Mouse (Mus musculus): ENCODE results near the gene Tmem26. TPM values are rescaled to one million over a fixed set of nuclear protein-coding genes. Genes with fewer than 3 reads are reported as not detected.
A peak's percentile ranks its signal among the peaks of the same experiment; 100 is the strongest.

Tmem26 gene
- polyA plus RNA-seq (2014; fragmentation: Nextera tagmentation; extraction: Ambion mirVana) = 3.2 and 6.4 TPM in 2 replicates

DNA sequence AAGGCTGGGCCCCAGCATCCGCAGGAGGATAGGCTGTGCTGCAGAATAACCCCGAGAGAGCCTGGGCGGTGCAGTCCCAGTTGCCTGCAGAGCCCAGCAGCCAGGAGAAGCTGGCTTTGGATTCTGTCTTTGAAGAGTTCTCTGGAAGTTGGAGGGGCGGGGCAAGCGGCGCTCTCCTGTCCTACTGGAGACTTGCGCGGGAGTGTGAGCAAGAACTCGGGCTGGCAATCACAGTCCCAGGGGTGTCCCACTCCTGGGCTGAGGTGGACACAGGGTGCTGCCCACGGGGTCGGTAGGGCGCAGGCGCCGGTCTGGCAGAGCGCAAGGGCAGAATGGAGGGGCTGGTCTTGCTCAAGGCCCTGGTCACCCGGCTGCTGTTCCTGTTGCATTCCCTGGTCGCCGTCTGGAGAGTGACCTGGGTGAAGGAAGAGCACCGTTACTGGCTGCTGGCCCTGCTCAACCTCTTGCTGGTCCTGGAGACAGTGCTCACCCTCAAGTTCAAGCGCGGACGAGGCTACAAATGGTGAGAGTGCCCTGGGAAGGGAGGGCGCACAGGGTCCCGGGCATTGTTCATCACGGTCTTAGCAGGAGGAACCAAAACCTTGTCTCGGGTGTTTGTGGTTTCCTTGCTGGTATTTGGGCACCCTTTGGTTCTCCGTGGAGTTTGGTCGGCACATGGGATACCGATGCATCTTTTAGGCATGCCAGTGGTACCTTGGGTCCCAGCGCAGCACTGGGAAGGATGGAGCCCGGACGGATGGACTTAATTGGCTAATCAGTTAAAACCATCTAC, at the start of gene Tmem26:
TSS of gene Tmem26 (plus strand) at position 79 of the 793 bp plus-strand sequence.
- WGBS = under 1% methylated on average over 32 of the region's 32 CpGs
- peak; percentile 82 for ATAC-seq (ENCODE audit: low FRiP score, low TSS enrichment)
- H3K9me3 ChIP-seq (ENCODE audit: control insufficient read depth, low read length) = no peaks in the 10 kb centered on the region

GRCm38 (mm10) chr10:68678678-68679077, 44.8 kb upstream of the Tmem26 start:
- H3K36me3 ChIP-seq (ENCODE audit: control insufficient read depth, insufficient read depth, low read length) = no peaks in the 10 kb centered on the region
- WGBS = 74% methylated on average over 4 of the region's 4 CpGs
- no peak overlapping the region for H3K4me2 ChIP-seq (replicated peaks; ENCODE audit: low read depth, low read length)
- H3K9me3 ChIP-seq (ENCODE audit: control insufficient read depth, low read length) = no peaks in the 10 kb centered on the region
- no peak overlapping the region for H3K27ac ChIP-seq (ENCODE audit: low read depth, low read length)
- no peak overlapping the region for H3K9ac ChIP-seq (ENCODE audit: low read depth, low read length)
- no peaks in the 10 kb centered on the region for H3K4me1 ChIP-seq (ENCODE audit: control insufficient read depth, insufficient read depth, low read length)
- no peaks in the 10 kb centered on the region for H3K27me3 ChIP-seq (ENCODE audit: control insufficient read depth, insufficient read depth, low read length)
- no peak for ATAC-seq (ENCODE audit: low FRiP score, low TSS enrichment)
- H3K4me3 ChIP-seq (ENCODE audit: low read length) = no peak overlapping the region

More for the DNA sequence above, at the start of gene Tmem26:
- peaks cover 7% of the 10 kb centered on the region for H3K4me1 ChIP-seq (ENCODE audit: control insufficient read depth, insufficient read depth, low read length)
- H3K36me3 ChIP-seq (ENCODE audit: control insufficient read depth, insufficient read depth, low read length) = no peaks in the 10 kb centered on the region
- no peaks in the 10 kb centered on the region for H3K27me3 ChIP-seq (ENCODE audit: control insufficient read depth, insufficient read depth, low read length)
- no peak within 1 kb of the TSS for H3K27ac ChIP-seq (ENCODE audit: low read depth, low read length)
- H3K9ac ChIP-seq (ENCODE audit: low read depth, low read length) = peak within 1 kb of the TSS; percentile 58
- H3K4me3 ChIP-seq (ENCODE audit: low read length) = peak within 1 kb of the TSS; percentile 52
- H3K4me2 ChIP-seq (replicated peaks; ENCODE audit: low read depth, low read length) = peak within 1 kb of the TSS; percentile 79

- Histone ChIP-seq H3K9ac (ENCODE audit: low read depth, low read length) (no peak overlapping the region), H3K9me3 (ENCODE audit: control insufficient read depth, low read length) (peaks cover 4% of the 10 kb centered on the region; the same call in 1 of the 2 replicates), H3K4me1 (ENCODE audit: control insufficient read depth, insufficient read depth, low read length) (no peaks in the 10 kb centered on the region), H3K27ac (ENCODE audit: low read depth, low read length) (no peak overlapping the region), H3K4me3 (ENCODE audit: low read length) (no peak overlapping the region), H3K4me2 (replicated peaks; ENCODE audit: low read depth, low read length) (no peak overlapping the region), H3K36me3 (ENCODE audit: control insufficient read depth, insufficient read depth, low read length) (no peaks in the 10 kb centered on the region), H3K27me3 (ENCODE audit: control insufficient read depth, insufficient read depth, low read length) (no peaks in the 10 kb centered on the region)
- ATAC-seq (ENCODE audit: low FRiP score, low TSS enrichment) = no peak
- 59% methylated on average over 4 of the region's 4 CpGs for WGBS
Observed at GRCm38 (mm10) chr10:68681233-68681632, 42.2 kb upstream of the Tmem26 start.

GRCm38 (mm10) chr10:68685510-68685909, 37.9 kb upstream of the Tmem26 start:
- Histone ChIP-seq H3K36me3 (ENCODE audit: control insufficient read depth, insufficient read depth, low read length) (no peaks in the 10 kb centered on the region), H3K4me3 (ENCODE audit: low read length) (no peak overlapping the region), H3K9me3 (ENCODE audit: control insufficient read depth, low read length) (peaks cover 4% of the 10 kb centered on the region; the same call in 1 of the 2 replicates), H3K4me2 (replicated peaks; ENCODE audit: low read depth, low read length) (no peak overlapping the region), H3K9ac (ENCODE audit: low read depth, low read length) (no peak overlapping the region), H3K27ac (ENCODE audit: low read depth, low read length) (no peak overlapping the region), H3K4me1 (ENCODE audit: control insufficient read depth, insufficient read depth, low read length) (no peaks in the 10 kb centered on the region), H3K27me3 (ENCODE audit: control insufficient read depth, insufficient read depth, low read length) (no peaks in the 10 kb centered on the region)
- ATAC-seq (ENCODE audit: low FRiP score, low TSS enrichment) = no peak

- ATAC-seq (ENCODE audit: low FRiP score, low TSS enrichment) = no peak
- no peaks in the 10 kb centered on the region for H3K36me3 ChIP-seq (ENCODE audit: control insufficient read depth, insufficient read depth, low read length)
- WGBS = 88% methylated on average over 7 of the region's 7 CpGs
Observed at GRCm38 (mm10) chr10:68691116-68691515, 32.3 kb upstream of the Tmem26 start.

DNA sequence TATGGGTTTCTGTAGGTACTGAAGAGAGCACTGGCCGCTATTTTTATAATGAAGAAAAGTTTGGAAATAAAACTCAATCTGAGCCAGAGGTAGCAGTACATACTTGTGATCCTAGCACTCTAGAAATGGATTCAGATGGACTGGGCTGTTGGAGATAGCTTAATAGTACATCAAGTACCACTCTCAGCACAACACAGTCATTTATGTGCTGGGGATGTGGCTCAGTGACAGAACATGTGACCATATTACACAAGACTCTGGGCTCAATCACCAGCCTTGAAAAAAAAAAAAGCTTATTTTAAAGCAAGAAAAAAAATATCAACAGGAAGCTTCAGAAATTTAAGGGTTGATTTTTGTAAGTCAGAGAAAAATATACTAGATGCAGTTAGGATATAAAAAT, 31.0 kb upstream of the Tmem26 start:
- H3K36me3 ChIP-seq (ENCODE audit: control insufficient read depth, insufficient read depth, low read length) = no peaks in the 10 kb centered on the region
- H3K9me3 ChIP-seq (ENCODE audit: control insufficient read depth, low read length) = no peaks in the 10 kb centered on the region
- H3K4me2 ChIP-seq (replicated peaks; ENCODE audit: low read depth, low read length) = no peak overlapping the region
- H3K9ac ChIP-seq (ENCODE audit: low read depth, low read length) = no peak overlapping the region
- H3K27me3 ChIP-seq (ENCODE audit: control insufficient read depth, insufficient read depth, low read length) = no peaks in the 10 kb centered on the region
- ATAC-seq (ENCODE audit: low FRiP score, low TSS enrichment) = no peak
- no peak overlapping the region for H3K27ac ChIP-seq (ENCODE audit: low read depth, low read length)
- H3K4me3 ChIP-seq (ENCODE audit: low read length) = no peak overlapping the region
- H3K4me1 ChIP-seq (ENCODE audit: control insufficient read depth, insufficient read depth, low read length) = no peaks in the 10 kb centered on the region
- WGBS = 92% methylated on average over 1 of the region's 1 CpGs

More at GRCm38 (mm10) chr10:68691116-68691515, 32.3 kb upstream of the Tmem26 start:
- Histone ChIP-seq H3K4me1 (ENCODE audit: control insufficient read depth, insufficient read depth, low read length) (no peaks in the 10 kb centered on the region), H3K9ac (ENCODE audit: low read depth, low read length) (no peak overlapping the region), H3K27me3 (ENCODE audit: control insufficient read depth, insufficient read depth, low read length) (no peaks in the 10 kb centered on the region), H3K4me3 (ENCODE audit: low read length) (no peak overlapping the region), H3K27ac (ENCODE audit: low read depth, low read length) (no peak overlapping the region), H3K9me3 (ENCODE audit: control insufficient read depth, low read length) (no peaks in the 10 kb centered on the region), H3K4me2 (replicated peaks; ENCODE audit: low read depth, low read length) (no peak overlapping the region)

DNA sequence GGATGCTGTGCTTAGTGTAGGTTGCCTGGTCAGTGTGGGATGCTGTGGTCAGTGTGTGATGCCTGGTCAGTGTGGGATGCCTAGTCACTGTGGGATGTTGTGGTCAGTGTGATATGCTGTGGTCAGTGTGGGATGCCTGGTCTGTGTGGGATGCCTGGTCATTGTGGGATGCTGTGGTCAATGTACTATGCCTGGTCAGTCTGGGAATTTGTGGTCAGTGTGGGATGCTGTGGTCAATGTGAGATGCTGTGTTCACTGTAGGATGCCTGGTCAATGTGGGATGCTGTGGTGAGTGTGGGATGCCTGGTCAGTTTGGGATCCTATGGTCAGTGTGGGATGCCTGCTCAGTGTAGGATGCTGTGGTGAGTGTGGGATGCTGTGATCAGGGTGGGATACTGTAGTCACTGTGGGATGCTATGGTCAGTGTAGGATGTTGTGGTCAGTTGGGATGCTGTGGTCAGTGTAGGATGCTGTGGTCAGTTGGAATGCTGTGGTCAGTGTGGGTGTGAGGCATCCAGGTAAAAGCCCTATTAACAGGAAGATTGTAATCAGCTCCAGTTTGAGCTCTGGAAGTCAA, 27.6 kb upstream of the Tmem26 start:
- Histone ChIP-seq H3K9me3 (ENCODE audit: control insufficient read depth, low read length) (no peaks in the 10 kb centered on the region), H3K36me3 (ENCODE audit: control insufficient read depth, insufficient read depth, low read length) (no peaks in the 10 kb centered on the region), H3K27me3 (ENCODE audit: control insufficient read depth, insufficient read depth, low read length) (no peaks in the 10 kb centered on the region), H3K27ac (ENCODE audit: low read depth, low read length) (no peak overlapping the region), H3K9ac (ENCODE audit: low read depth, low read length) (no peak overlapping the region), H3K4me2 (replicated peaks; ENCODE audit: low read depth, low read length) (no peak overlapping the region), H3K4me3 (ENCODE audit: low read length) (no peak overlapping the region), H3K4me1 (ENCODE audit: control insufficient read depth, insufficient read depth, low read length) (no peaks in the 10 kb centered on the region)
- no peak for ATAC-seq (ENCODE audit: low FRiP score, low TSS enrichment)

- no peak overlapping the region for H3K27ac ChIP-seq (ENCODE audit: low read depth, low read length)
- no peaks in the 10 kb centered on the region; the same call in 1 of the 2 replicates for H3K9me3 ChIP-seq (ENCODE audit: control insufficient read depth, low read length)
- H3K4me3 ChIP-seq (ENCODE audit: low read length) = no peak overlapping the region
- H3K9ac ChIP-seq (ENCODE audit: low read depth, low read length) = no peak overlapping the region
- WGBS = 71% methylated on average over 2 of the region's 2 CpGs
- H3K4me1 ChIP-seq (ENCODE audit: control insufficient read depth, insufficient read depth, low read length) = no peaks in the 10 kb centered on the region
- ATAC-seq (ENCODE audit: low FRiP score, low TSS enrichment) = no peak
- no peaks in the 10 kb centered on the region for H3K27me3 ChIP-seq (ENCODE audit: control insufficient read depth, insufficient read depth, low read length)
- no peak overlapping the region for H3K4me2 ChIP-seq (replicated peaks; ENCODE audit: low read depth, low read length)
- H3K36me3 ChIP-seq (ENCODE audit: control insufficient read depth, insufficient read depth, low read length) = no peaks in the 10 kb centered on the region
Observed at GRCm38 (mm10) chr10:68704268-68704667, 19.2 kb upstream of the Tmem26 start.

- no peak overlapping the region for H3K4me2 ChIP-seq (replicated peaks; ENCODE audit: low read depth, low read length)
- H3K4me1 ChIP-seq (ENCODE audit: control insufficient read depth, insufficient read depth, low read length) = no peaks in the 10 kb centered on the region
- no peak overlapping the region for H3K9ac ChIP-seq (ENCODE audit: low read depth, low read length)
- H3K36me3 ChIP-seq (ENCODE audit: control insufficient read depth, insufficient read depth, low read length) = no peaks in the 10 kb centered on the region
- ATAC-seq (ENCODE audit: low FRiP score, low TSS enrichment) = no peak
- H3K9me3 ChIP-seq (ENCODE audit: control insufficient read depth, low read length) = no peaks in the 10 kb centered on the region; the same call in 1 of the 2 replicates
- H3K27me3 ChIP-seq (ENCODE audit: control insufficient read depth, insufficient read depth, low read length) = no peaks in the 10 kb centered on the region
- no peak overlapping the region for H3K4me3 ChIP-seq (ENCODE audit: low read length)
- WGBS = 71% methylated on average over 4 of the region's 4 CpGs
- no peak overlapping the region for H3K27ac ChIP-seq (ENCODE audit: low read depth, low read length)
Observed at GRCm38 (mm10) chr10:68705471-68706036, 17.9 kb upstream of the Tmem26 start.
